Mouse (Mus musculus) macrophage (primary cell): ENCODE results near the gene Tmem37. TPM values are rescaled to one million over a fixed set of nuclear protein-coding genes. Genes with fewer than 3 reads are reported as not detected.
A peak's percentile ranks its signal among the peaks of the same experiment; 100 is the strongest.
"Not testable (repeated sequence)": the region's sequence is repeated elsewhere in the genome, so short reads cannot be mapped to it uniquely, and the experiment has no call there.

Experiments used
- H3K27ac ChIP-seq: fragments of 350-480 bp; formaldehyde crosslinking; 2 replicates; pipeline ENCODE4 v1.9.0; 2021
- H3K36me3 ChIP-seq: fragments of 350-480 bp; formaldehyde crosslinking; 2 replicates; pipeline ENCODE4 v1.9.0; 2021; ENCODE audit errors: inconsistent target
- H3K4me3 ChIP-seq: fragments of 350-480 bp; formaldehyde crosslinking; 2 replicates; pipeline ENCODE4 v1.9.0; 2021; ENCODE audit errors: inconsistent target
- H3K79me2 ChIP-seq: fragments of 350-480 bp; formaldehyde crosslinking; 2 replicates; pipeline ENCODE4 v1.9.0; 2021; ENCODE audit errors: inconsistent target
- WGBS: methylation state at CpG from one replicate; pipeline ENCODE4 v1.1.7; 2026; ENCODE audit warnings: inconsistent platforms; ENCODE audit not compliant: missing documents; 5-methylcytosine and 5-hydroxymethylcytosine counted together
- polyA plus RNA-seq: library from polyadenylated mRNA; stranded (reverse); fragments of 250-400 nt; gene quantifications from 3 replicates; pipeline ENCODE4 v1.2.4, GENCODE M21; 2018; ENCODE audit warnings: inconsistent platforms

Gene Tmem37
- polyA plus RNA-seq, 1 experiment from 2014 or later, result 8.5 TPM

GRCm38 (mm10) chr1:120109741-120110432, 36.0 kb upstream of the Tmem37 start:
- H3K36me3 ChIP-seq, result peaks cover 22% of the 10 kb centered on the region
- no peaks in the 10 kb centered on the region for H3K79me2 ChIP-seq
- 95% methylated on average over 19 of the region's 19 CpGs for WGBS
- H3K27ac ChIP-seq, result no peak overlapping the region
- no peak overlapping the region for H3K4me3 ChIP-seq

- no peak overlapping the region for H3K27ac ChIP-seq
- H3K4me3 ChIP-seq, result no peak overlapping the region
- 59% methylated on average over 5 of the region's 5 CpGs for WGBS
- no peaks in the 10 kb centered on the region for H3K79me2 ChIP-seq
- no peaks in the 10 kb centered on the region for H3K36me3 ChIP-seq
Measured at GRCm38 (mm10) chr1:120105556-120105959, 31.7 kb upstream of the Tmem37 start.

- no peak overlapping the region for H3K27ac ChIP-seq
- H3K36me3 ChIP-seq, result no peaks in the 10 kb centered on the region
- no peaks in the 10 kb centered on the region for H3K79me2 ChIP-seq
- 84% methylated on average over 3 of the region's 3 CpGs for WGBS
- no peak overlapping the region for H3K4me3 ChIP-seq
Measured at GRCm38 (mm10) chr1:120101227-120101609, 27.3 kb upstream of the Tmem37 start.

- Histone ChIP-seq H3K4me3 (no peak overlapping the region), H3K36me3 (no peaks in the 10 kb centered on the region), H3K27ac (peak overlapping the region; percentile 82), H3K79me2 (no peaks in the 10 kb centered on the region)
- whole genome bisulfite sequencing, result 66% methylated on average over 8 of the region's 8 CpGs
Measured at GRCm38 (mm10) chr1:120100456-120101226, 26.8 kb upstream of the Tmem37 start.

GRCm38 (mm10) chr1:120099483-120099882, 25.6 kb upstream of the Tmem37 start:
- H3K79me2 ChIP-seq, result no peaks in the 10 kb centered on the region
- no peaks in the 10 kb centered on the region for H3K36me3 ChIP-seq
- H3K27ac ChIP-seq, result peak overlapping the region; percentile 82
- no peak overlapping the region for H3K4me3 ChIP-seq
- WGBS, result 8% methylated on average over 6 of the region's 6 CpGs

GRCm38 (mm10) chr1:120098327-120098726, 24.5 kb upstream of the Tmem37 start:
- Histone ChIP-seq H3K36me3 (no peaks in the 10 kb centered on the region), H3K4me3 (no peak overlapping the region), H3K79me2 (no peaks in the 10 kb centered on the region), H3K27ac (no peak overlapping the region)
- WGBS, result 14% methylated on average over 7 of the region's 7 CpGs

- no peak overlapping the region for H3K27ac ChIP-seq
- H3K4me3 ChIP-seq, result no peak overlapping the region
- 62% methylated on average over 3 of the region's 3 CpGs for WGBS
- no peaks in the 10 kb centered on the region for H3K36me3 ChIP-seq
- H3K79me2 ChIP-seq, result no peaks in the 10 kb centered on the region
Measured at GRCm38 (mm10) chr1:120094920-120095319, 21.0 kb upstream of the Tmem37 start.

GRCm38 (mm10) chr1:120093482-120094134, 19.7 kb upstream of the Tmem37 start:
- H3K27ac ChIP-seq, H3K79me2 ChIP-seq, H3K4me3 ChIP-seq, H3K36me3 ChIP-seq: not testable (repeated sequence)
- WGBS, result 46% methylated on average over 11 of the region's 14 CpGs

- Histone ChIP-seq H3K27ac (no peak overlapping the region), H3K36me3 (no peaks in the 10 kb centered on the region), H3K79me2 (no peaks in the 10 kb centered on the region), H3K4me3 (no peak overlapping the region)
- WGBS, result 95% methylated on average over 8 of the region's 8 CpGs
Measured at GRCm38 (mm10) chr1:120090880-120091570, 17.2 kb upstream of the Tmem37 start.

- 63% methylated on average over 4 of the region's 5 CpGs for WGBS
- Histone ChIP-seq H3K79me2 (no peaks in the 10 kb centered on the region), H3K27ac (no peak overlapping the region), H3K4me3 (no peak overlapping the region), H3K36me3 (no peaks in the 10 kb centered on the region)
Measured at GRCm38 (mm10) chr1:120089180-120089579, 15.3 kb upstream of the Tmem37 start.

- H3K4me3 ChIP-seq, result no peak overlapping the region
- H3K36me3 ChIP-seq, result no peaks in the 10 kb centered on the region
- no peak overlapping the region for H3K27ac ChIP-seq
- WGBS, result 83% methylated on average over 13 of the region's 13 CpGs
- no peaks in the 10 kb centered on the region for H3K79me2 ChIP-seq
Measured at GRCm38 (mm10) chr1:120086644-120087043, 12.8 kb upstream of the Tmem37 start.

GRCm38 (mm10) chr1:120085696-120086095, 11.8 kb upstream of the Tmem37 start:
- 93% methylated on average over 3 of the region's 3 CpGs for WGBS
- Histone ChIP-seq H3K36me3 (no peaks in the 10 kb centered on the region), H3K27ac (no peak overlapping the region), H3K4me3 (no peak overlapping the region), H3K79me2 (no peaks in the 10 kb centered on the region)

GRCm38 (mm10) chr1:120083921-120084517, 10.1 kb upstream of the Tmem37 start:
- no peak overlapping the region for H3K27ac ChIP-seq
- H3K36me3 ChIP-seq, result no peaks in the 10 kb centered on the region
- no peak overlapping the region for H3K4me3 ChIP-seq
- WGBS, result 94% methylated on average over 5 of the region's 5 CpGs
- H3K79me2 ChIP-seq, result no peaks in the 10 kb centered on the region

- Histone ChIP-seq H3K27ac (no peak overlapping the region), H3K4me3 (no peak overlapping the region), H3K79me2 (no peaks in the 10 kb centered on the region), H3K36me3 (no peaks in the 10 kb centered on the region)
- WGBS, result 69% methylated on average over 6 of the region's 7 CpGs
Measured at GRCm38 (mm10) chr1:120082957-120083585, 9.2 kb upstream of the Tmem37 start.
